Mouse (Mus musculus) cerebellum, postnatal 4 days (tissue): ENCODE data around the gene Clcn6.

Source experiments
- DNase-seq, 2 experiments: peaks; one replicate each; pipeline ENCODE4 v3.0.0; 2022; ENCODE audit warnings: low spot score in 2 of 2, mixed read lengths in 1 of 2

Clcn6 gene

GRCm38 (mm10) chr4:148038600-148039253 is at the start of gene Clcn6, which contains the start of gene Mthfr:
Clcn6 (minus strand) TSS chr4:148038821.
Mthfr (plus strand) TSS chr4:148039077.
- DNase-seq = peak; percentile 98 to 100

GRCm38 (mm10) chr4:148087907-148088527 is 49.4 kb upstream of the Clcn6 start, which contains the start of gene Agtrap:
Agtrap (minus strand) TSS chr4:148088031.
- DNase-seq = peak; percentile 89 to 91

GRCm38 (mm10) chr4:148087091-148087906 is 48.7 kb upstream of the Clcn6 start:
- DNase-seq = no peak

GRCm38 (mm10) chr4:148085907-148086305 is 47.3 kb upstream of the Clcn6 start:
- no peak for DNase-seq

- no peak for DNase-seq
These were observed 46.7 kb upstream of the Clcn6 start for GRCm38 (mm10) chr4:148085131-148085906.

GRCm38 (mm10) chr4:148084261-148084714 is 45.7 kb upstream of the Clcn6 start:
- DNase-seq = no peak

- DNase-seq = no peak
These were observed 44.7 kb upstream of the Clcn6 start for GRCm38 (mm10) chr4:148083176-148083899.

GRCm38 (mm10) chr4:148082257-148083044 is 43.8 kb upstream of the Clcn6 start:
- peak; percentile 51 to 66 for DNase-seq

- no peak for DNase-seq
These were observed 42.6 kb upstream of the Clcn6 start for GRCm38 (mm10) chr4:148081201-148081600.

GRCm38 (mm10) chr4:148080597-148080973 is 42.0 kb upstream of the Clcn6 start:
- no peak for DNase-seq

GRCm38 (mm10) chr4:148079944-148080596 is 41.4 kb upstream of the Clcn6 start:
- no peak for DNase-seq

GRCm38 (mm10) chr4:148079212-148079611 is 40.6 kb upstream of the Clcn6 start:
- DNase-seq = no peak

GRCm38 (mm10) chr4:148075881-148076280 is 37.3 kb upstream of the Clcn6 start:
- DNase-seq = no peak

- peak in 1 of 2 experiments; percentile 50 for DNase-seq
These were observed 36.6 kb upstream of the Clcn6 start for GRCm38 (mm10) chr4:148075259-148075658.

GRCm38 (mm10) chr4:148074521-148075189 is 36.0 kb upstream of the Clcn6 start:
- no peak for DNase-seq

- DNase-seq = no peak
These were observed 32.9 kb upstream of the Clcn6 start for GRCm38 (mm10) chr4:148071508-148071907.

- DNase-seq = no peak
These were observed 31.1 kb upstream of the Clcn6 start for GRCm38 (mm10) chr4:148069602-148070218.

- DNase-seq = no peak
These were observed 28.7 kb upstream of the Clcn6 start for GRCm38 (mm10) chr4:148067346-148067745.

- no peak for DNase-seq
These were observed 27.8 kb upstream of the Clcn6 start for GRCm38 (mm10) chr4:148066401-148066744.
